Mouse (Mus musculus) lung, postnatal 0 days (tissue): ENCODE data around the gene Lsg1. TPM values are rescaled to one million over a fixed set of nuclear protein-coding genes. Genes with fewer than 3 reads are reported as not detected.

Experiments
- ATAC-seq: fragments of 200-750 bp; cut with Nextera tagmentation; 2 replicates; pipeline ENCODE4 v1.8.0; 2017; ENCODE audit warnings: moderate library complexity
- DNase-seq: peaks from one replicate; pipeline ENCODE4 v3.0.0-alpha.2; 2016; ENCODE audit warnings: low spot score
- H3K27ac ChIP-seq: fragments of 300-500 bp; sonication (generic); 2 replicates; pipeline ENCODE4 v1.5.1; 2014; ENCODE audit warnings: antibody characterized with exemption, mild to moderate bottlenecking, low read length, mixed read lengths
- H3K27me3 ChIP-seq: fragments of 300-500 bp; sonication (generic); replicated peaks from 2 replicates; pipeline ENCODE4 v1.6.1; 2014; ENCODE audit warnings: low read length, mixed read lengths; ENCODE audit not compliant: insufficient read depth
- H3K36me3 ChIP-seq: fragments of 300-500 bp; sonication (generic); 2 replicates; pipeline ENCODE4 v1.6.1; 2014; ENCODE audit warnings: low read length, mixed read lengths; ENCODE audit not compliant: insufficient read depth
- H3K4me1 ChIP-seq: fragments of 300-500 bp; sonication (generic); 2 replicates; pipeline ENCODE4 v1.6.1; 2014; ENCODE audit warnings: antibody characterized with exemption, low read depth, low read length, mixed read lengths; ENCODE audit not compliant: insufficient read depth
- H3K4me2 ChIP-seq: fragments of 300-500 bp; sonication (generic); replicated peaks from 2 replicates; pipeline ENCODE4 v1.6.1; 2014; ENCODE audit warnings: low read depth, mild to moderate bottlenecking, low read length, moderate library complexity, mixed read lengths
- H3K4me3 ChIP-seq: fragments of 300-500 bp; sonication (generic); 2 replicates; pipeline ENCODE4 v1.5.1; 2014; ENCODE audit warnings: low read depth, low read length
- H3K9ac ChIP-seq: fragments of 300-500 bp; sonication (generic); replicated peaks from 2 replicates; pipeline ENCODE4 v1.6.1; 2014; ENCODE audit warnings: low read depth, mild to moderate bottlenecking
- H3K9me3 ChIP-seq: fragments of 300-500 bp; sonication (generic); 2 replicates; pipeline ENCODE4 v1.6.1; 2016; ENCODE audit warnings: low read length, mixed read lengths
- CTCF ChIP-seq: IDR thresholded peaks from 2 replicates; pipeline ENCODE4 v1.5.1; 2016; ENCODE audit warnings: antibody characterized with exemption, mild to moderate bottlenecking
- EP300 ChIP-seq: IDR thresholded peaks from 2 replicates; pipeline ENCODE4 v1.6.1; 2016; ENCODE audit warnings: antibody characterized with exemption, mild to moderate bottlenecking, control low read depth
- WGBS: fragments of 180-500 bp; shearing (Covaris S2); extraction: QIAGEN DNeasy Blood & Tissue Kit; methylation state at CpG from one replicate; pipeline ENCODE4 v1.1.7; 2014; 5-methylcytosine and 5-hydroxymethylcytosine counted together
- polyA plus RNA-seq: library from polyadenylated mRNA; unstranded; fragments of >200 nt; fragmentation: Nextera tagmentation; extraction: Ambion mirVana; gene quantifications from 2 replicates; pipeline ENCODE4 v1.2.1, GENCODE M21; 2015

Lsg1 gene
- polyA plus RNA-seq, 1 experiment from 2014 or later: 28.2 TPM

DNA sequence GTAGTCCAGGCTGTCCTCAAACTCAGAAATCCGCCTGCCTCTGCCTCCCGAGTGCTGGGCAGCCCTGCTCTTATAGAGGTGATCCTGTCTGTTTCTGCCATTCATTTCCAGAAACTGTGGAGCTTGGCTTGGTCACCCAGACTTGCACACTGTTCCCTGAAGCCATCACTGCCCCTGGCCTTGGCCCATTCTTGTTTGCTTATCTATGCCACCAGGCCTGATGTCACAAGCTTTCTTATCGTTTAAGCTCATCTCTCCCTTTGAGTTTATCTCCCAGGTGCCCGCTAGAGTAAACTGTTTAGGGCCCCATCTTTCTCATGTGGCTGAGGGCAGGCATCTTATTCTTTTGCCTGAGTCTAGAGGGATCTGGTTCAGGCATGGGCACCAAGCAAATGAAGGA lies 42.7 kb downstream of the Lsg1 start:
- no peaks in the 10 kb centered on the region for H3K36me3 ChIP-seq
- H3K9me3 ChIP-seq: no peaks in the 10 kb centered on the region
- WGBS: 75% methylated on average over 4 of the region's 4 CpGs
- TF ChIP-seq CTCF (no peak), EP300 (no peak)
- ATAC-seq (no peak), DNase-seq (no peak)
- H3K9ac ChIP-seq: no peak overlapping the region
- H3K4me3 ChIP-seq: no peak overlapping the region
- no peak overlapping the region for H3K4me2 ChIP-seq
- no peak overlapping the region for H3K27ac ChIP-seq
- no peaks in the 10 kb centered on the region for H3K4me1 ChIP-seq
- H3K27me3 ChIP-seq: no peaks in the 10 kb centered on the region

DNA sequence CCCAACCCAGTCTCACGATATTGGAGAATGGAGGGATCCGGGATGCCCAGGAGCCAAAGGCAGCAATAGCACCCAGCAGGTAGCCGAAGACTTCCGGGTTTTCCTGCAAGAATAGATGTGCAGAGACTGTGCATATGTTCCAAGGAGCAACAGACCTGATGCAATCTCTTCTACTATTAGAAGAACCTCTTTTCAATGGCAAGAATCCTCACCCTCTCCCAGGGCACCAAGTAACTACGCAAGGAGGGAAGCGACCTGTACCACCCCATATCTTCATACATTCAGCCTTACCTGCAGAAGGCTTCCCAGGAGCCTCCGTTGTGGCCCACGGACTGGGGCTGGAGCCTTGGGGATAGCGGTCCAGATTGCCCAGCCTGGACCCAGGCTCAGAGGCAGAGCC lies 44.0 kb downstream of the Lsg1 start:
- Histone ChIP-seq H3K4me3 (no peak overlapping the region), H3K9ac (no peak overlapping the region), H3K27ac (no peak overlapping the region), H3K27me3 (no peaks in the 10 kb centered on the region), H3K4me2 (no peak overlapping the region), H3K36me3 (no peaks in the 10 kb centered on the region), H3K9me3 (no peaks in the 10 kb centered on the region), H3K4me1 (no peaks in the 10 kb centered on the region)
- TF ChIP-seq CTCF: no peak
- TF ChIP-seq EP300: no peak
- DNase-seq (no peak), ATAC-seq (no peak)
- WGBS: 92% methylated on average over 9 of the region's 9 CpGs

DNA sequence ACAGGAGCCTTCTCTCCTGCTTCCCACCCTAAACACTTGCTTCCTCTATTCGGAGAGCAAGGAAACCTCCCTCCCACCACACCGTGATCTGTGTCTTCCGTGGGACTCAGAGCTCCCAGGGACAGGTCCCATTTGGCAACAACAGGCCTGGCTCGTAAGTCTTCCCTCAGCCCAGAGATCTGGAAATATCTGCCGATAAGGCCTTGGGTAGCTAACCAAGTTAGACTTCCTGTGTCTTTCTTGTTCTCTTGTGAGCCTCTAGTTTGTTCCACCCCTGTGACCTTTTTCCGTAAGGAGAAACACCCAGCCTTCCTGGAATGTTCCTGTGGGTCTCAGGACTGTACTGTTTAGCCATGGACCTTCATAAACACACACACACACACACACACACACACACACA lies 44.6 kb downstream of the Lsg1 start:
- ATAC-seq (peak; percentile 46; the same call in 1 of the 2 replicates), DNase-seq (no peak)
- Histone ChIP-seq H3K9ac (no peak overlapping the region), H3K36me3 (no peaks in the 10 kb centered on the region), H3K27me3 (no peaks in the 10 kb centered on the region), H3K27ac (no peak overlapping the region; the same call in 1 of the 2 replicates), H3K9me3 (no peaks in the 10 kb centered on the region), H3K4me2 (no peak overlapping the region), H3K4me3 (no peak overlapping the region), H3K4me1 (no peaks in the 10 kb centered on the region)
- 59% methylated on average over 6 of the region's 6 CpGs for WGBS
- TF ChIP-seq CTCF (no peak), EP300 (no peak; the same call in 1 of the 2 replicates)

DNA sequence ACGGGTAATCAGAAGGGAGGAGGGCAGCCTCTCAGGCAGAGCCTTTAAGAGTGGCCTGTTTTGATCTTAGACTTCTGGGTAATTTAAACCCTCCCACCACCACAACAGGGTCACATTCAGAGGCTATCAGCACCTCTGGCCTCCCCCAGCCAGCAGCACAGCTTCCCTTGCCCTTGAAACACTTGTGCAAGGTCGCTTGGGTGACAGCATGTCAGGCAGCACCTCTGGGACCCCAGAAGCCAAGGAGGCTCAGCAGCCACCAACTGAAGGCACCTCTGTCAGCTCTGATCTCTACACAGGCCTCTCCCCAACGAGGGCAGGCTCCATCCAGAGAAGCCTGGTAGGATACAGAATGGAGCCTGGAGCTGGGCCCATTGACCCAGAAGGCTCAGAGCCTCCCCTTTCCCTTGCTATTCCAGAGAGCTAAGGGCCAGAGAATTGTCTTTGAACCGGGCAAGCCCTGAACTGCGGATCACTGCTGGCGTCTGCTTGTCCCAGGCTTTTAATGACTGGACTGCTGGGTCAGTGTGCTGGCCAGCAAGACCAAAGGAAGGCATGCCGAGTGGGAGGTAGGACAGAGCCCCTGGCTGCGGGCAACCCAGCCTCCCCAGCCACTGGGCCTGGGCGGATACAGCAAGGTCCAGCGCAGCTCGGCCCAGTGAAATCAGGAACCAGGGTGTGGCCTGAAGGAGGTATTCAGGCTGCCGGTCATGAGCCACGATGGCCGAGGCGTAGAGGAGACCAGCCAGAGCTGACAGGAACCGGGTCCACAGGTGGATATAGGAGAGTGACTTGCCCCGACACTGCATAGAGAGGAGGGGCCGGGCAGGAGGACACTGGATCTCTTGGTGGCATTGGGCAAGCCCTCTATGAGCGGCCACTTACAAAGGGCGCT lies 47.0 kb downstream of the Lsg1 start:
- TF ChIP-seq EP300 (no peak), CTCF (no peak)
- DNase-seq (no peak), ATAC-seq (peak; percentile 29)
- Histone ChIP-seq H3K27ac (no peak overlapping the region), H3K27me3 (no peaks in the 10 kb centered on the region), H3K4me1 (no peaks in the 10 kb centered on the region), H3K36me3 (no peaks in the 10 kb centered on the region), H3K4me3 (no peak overlapping the region), H3K9ac (no peak overlapping the region), H3K4me2 (0 out of 2 replicates have a peak overlapping the region, but pooled peaks have one; percentile 17), H3K9me3 (no peaks in the 10 kb centered on the region)
- 69% methylated on average over 20 of the region's 20 CpGs for WGBS

DNA sequence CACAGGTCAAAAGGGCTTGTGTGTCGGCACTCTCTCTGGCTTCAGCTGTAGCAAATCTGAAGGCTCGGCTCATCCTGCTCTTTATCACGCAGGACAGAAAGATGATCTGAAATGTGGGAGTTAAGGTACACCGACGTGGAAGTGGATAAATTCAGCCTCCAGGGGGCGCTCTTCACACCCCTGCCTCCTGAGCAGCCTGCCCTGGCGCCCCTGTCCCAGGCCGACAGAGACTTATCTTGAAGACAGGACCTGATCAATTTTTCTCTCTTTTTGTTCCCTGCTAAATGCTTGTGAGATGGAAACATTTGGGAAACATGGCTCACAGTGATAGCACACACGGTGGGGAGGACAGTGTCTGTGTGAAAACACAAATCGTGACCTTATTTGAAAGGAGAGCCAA lies 48.0 kb downstream of the Lsg1 start:
- no peak overlapping the region for H3K4me3 ChIP-seq
- H3K9me3 ChIP-seq: no peaks in the 10 kb centered on the region
- peak; percentile 59; the same call in 1 of the 2 replicates for ATAC-seq
- no peaks in the 10 kb centered on the region for H3K36me3 ChIP-seq
- no peaks in the 10 kb centered on the region for H3K4me1 ChIP-seq
- no peak overlapping the region for H3K9ac ChIP-seq
- no peak overlapping the region for H3K4me2 ChIP-seq
- TF ChIP-seq EP300: no peak
- TF ChIP-seq CTCF: peak; percentile 88
- peak; percentile 56 for DNase-seq
- no peak overlapping the region for H3K27ac ChIP-seq
- WGBS: 24% methylated on average over 10 of the region's 10 CpGs
- H3K27me3 ChIP-seq: no peaks in the 10 kb centered on the region

DNA sequence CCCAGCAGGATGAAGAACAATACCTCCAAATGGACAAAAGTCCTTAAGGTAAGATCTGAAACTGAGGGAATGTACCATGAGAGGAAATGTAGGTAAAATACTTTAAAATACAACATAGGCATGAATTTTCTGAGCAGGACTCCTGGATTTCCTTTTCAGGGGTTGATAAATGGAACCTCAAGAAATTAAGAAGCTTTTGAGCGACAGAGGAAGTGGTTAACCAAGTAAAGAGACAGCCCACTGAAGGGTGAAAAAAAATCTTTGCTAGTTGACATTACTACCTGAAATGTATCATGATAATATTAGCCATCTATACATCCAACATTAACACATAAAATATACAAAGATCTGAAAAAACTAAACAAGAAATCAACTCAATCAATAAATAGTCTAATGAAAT lies 52.3 kb downstream of the Lsg1 start:
- H3K27ac ChIP-seq: no peak overlapping the region
- WGBS: 87% methylated on average over 1 of the region's 1 CpGs
- H3K4me3 ChIP-seq: no peak overlapping the region

More for the DNA sequence above, 52.3 kb downstream of the Lsg1 start:
- no peak overlapping the region for H3K9ac ChIP-seq
- TF ChIP-seq CTCF: no peak
- TF ChIP-seq EP300: no peak
- no peak for ATAC-seq
- no peaks in the 10 kb centered on the region for H3K4me1 ChIP-seq
- H3K9me3 ChIP-seq: no peaks in the 10 kb centered on the region
- no peak for DNase-seq
- no peak overlapping the region for H3K4me2 ChIP-seq
- no peaks in the 10 kb centered on the region for H3K27me3 ChIP-seq
- H3K36me3 ChIP-seq: no peaks in the 10 kb centered on the region
